Mouse (Mus musculus) megakaryocyte, embryonic 14.5 days (primary cell): ENCODE measurements around the gene Ppp1r21.

ENCODE experiments used
- FLI1 ChIP-seq: IDR thresholded peaks from 2 replicates; pipeline ENCODE4 v1.6.1; 2012; ENCODE audit warnings: low read length, inconsistent platforms, mixed read lengths
- GATA1 ChIP-seq: IDR thresholded peaks from 3 replicates; pipeline ENCODE4 v1.6.1; 2012; ENCODE audit warnings: mixed read lengths, low read length, inconsistent platforms, borderline replicate concordance

DNA sequence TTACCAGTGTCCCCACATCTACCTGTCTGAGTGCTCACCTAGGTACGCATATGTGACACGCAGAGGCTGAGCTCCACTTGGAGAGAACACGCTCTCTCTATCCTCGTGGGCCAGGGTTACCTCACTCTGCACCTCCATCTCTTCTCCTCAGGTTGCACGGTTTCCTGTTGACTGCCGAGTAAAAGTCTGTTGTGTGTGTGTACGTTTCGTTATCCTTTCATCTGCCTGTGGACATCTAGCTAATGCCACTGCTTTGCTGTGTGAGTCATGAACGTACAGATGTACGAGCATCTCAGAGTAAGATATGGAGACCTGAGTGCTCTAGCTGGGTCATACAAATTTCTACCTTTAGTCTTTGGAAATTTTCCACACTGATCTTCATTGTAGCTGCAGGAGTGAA lies 49.5 kb upstream of the Ppp1r21 start:
- TF ChIP-seq GATA1 (no peak), FLI1 (no peak)
